Mouse (Mus musculus) erythroblast, embryonic 14.5 days (primary cell): ENCODE measurements at regions not wholly inside any gene's neighbourhood (a gene's known extent, or its start where the extent isn't known, plus 50 kb on each side); places are given as distances from the start of the nearest gene placed in this dataset.

Experiments
- H3K27me3 ChIP-seq: 2 replicates; pipeline ENCODE4 v1.6.1; 2012; ENCODE audit warnings: inconsistent platforms; ENCODE audit not compliant: control insufficient read depth
- H3K36me3 ChIP-seq: 2 replicates; pipeline ENCODE4 v1.6.1; 2012; ENCODE audit warnings: mild to moderate bottlenecking, inconsistent platforms; ENCODE audit not compliant: control insufficient read depth
- H3K4me1 ChIP-seq: 2 replicates; pipeline ENCODE4 v1.6.1; 2012; ENCODE audit warnings: inconsistent platforms; ENCODE audit not compliant: control insufficient read depth
- H3K4me3 ChIP-seq: replicated peaks from 2 replicates; pipeline ENCODE3; 2012; ENCODE audit warnings: moderate library complexity, mild to moderate bottlenecking, inconsistent platforms
- H3K9me3 ChIP-seq: 2 replicates; pipeline ENCODE4 v1.6.1; 2012; ENCODE audit warnings: low read length, inconsistent platforms, mixed read lengths; ENCODE audit not compliant: control insufficient read depth
- GATA1 ChIP-seq: IDR thresholded peaks from 2 replicates; pipeline ENCODE4 v1.6.1; 2012; ENCODE audit warnings: low read length, inconsistent platforms, mixed read lengths
- TAL1 ChIP-seq: IDR thresholded peaks from 3 replicates; pipeline ENCODE4 v1.6.1; 2012; ENCODE audit warnings: low read length, inconsistent platforms, mixed read lengths

DNA sequence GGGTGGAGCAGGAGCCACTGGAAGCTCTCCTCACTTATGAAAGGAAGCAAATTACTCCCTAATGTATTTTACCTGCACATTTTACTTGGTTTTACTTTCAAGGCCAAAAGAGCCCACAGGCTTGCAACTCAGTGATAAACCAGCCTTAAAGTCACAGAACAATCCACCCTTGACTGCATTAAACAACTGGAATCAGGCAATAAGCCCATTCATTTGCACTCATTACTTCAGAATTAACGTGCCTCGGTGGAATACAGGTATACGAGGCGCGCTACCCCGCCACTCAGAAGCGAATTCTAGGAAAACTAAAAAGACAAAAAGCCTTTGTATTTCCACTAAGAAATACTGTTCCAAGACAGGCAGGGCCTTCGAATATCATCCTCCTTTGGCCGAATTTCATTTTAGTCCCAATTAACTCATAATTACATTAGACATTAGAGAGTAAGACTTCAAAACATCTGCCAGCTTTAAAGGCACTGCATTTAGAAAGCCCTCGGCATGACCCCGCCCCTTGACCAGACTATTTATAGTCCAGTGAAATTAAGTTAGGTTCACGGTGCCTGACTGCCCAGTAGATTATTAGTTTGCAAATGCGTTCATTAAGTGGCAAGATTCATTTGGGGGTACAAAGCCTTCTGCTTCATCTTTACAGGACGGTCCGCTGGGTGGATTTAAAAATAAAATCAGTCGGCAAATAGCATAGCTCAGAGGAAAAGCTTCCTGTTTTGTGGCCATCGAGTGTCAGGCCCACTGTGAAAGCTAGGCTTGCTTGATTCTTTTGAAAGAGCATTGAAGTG is 142.2 kb upstream of the Plekha5 start:
- Histone ChIP-seq H3K9me3 (peaks cover 7% of the 10 kb centered on the region), H3K27me3 (no peaks in the 10 kb centered on the region), H3K4me1 (no peaks in the 10 kb centered on the region), H3K36me3 (no peaks in the 10 kb centered on the region), H3K4me3 (no peak overlapping the region)
- TF ChIP-seq TAL1, result no peak
- TF ChIP-seq GATA1, result no peak

DNA sequence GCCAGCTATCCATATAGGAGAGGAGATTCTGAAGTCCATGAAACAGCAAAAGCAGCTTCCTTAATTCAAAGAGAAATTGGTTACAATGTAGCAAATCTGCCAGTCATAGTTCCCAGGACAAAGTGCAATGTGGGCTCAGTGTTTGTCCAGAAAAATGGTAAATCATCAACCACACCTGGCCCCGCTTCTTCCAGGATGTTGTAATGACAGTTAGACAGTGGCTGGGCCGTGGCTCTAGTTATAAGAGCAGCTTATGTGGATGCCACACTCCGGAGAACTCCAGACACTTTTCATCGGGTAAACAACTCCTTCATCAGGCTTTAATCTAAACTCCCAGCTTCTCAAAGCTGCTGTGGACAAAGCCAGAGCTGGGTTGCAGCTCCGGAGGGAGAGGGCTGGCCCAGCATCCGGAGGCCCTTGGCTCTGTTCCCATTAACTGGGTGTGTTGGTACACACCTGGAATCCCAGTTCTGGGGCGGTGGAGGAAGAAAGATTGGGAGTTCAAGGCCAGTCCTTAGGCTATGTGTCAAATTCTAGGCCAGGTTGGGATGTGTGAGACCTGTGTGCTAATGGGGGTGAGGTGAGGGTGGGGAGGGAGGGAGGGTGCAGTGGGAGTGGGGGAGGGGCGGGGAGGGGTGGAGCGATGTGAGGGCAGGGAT is 142.9 kb upstream of the Plekha5 start:
- no peak for TF ChIP-seq TAL1
- no peak for TF ChIP-seq GATA1
- H3K36me3 ChIP-seq, result no peaks in the 10 kb centered on the region
- peaks cover 7% of the 10 kb centered on the region for H3K9me3 ChIP-seq
- no peaks in the 10 kb centered on the region for H3K27me3 ChIP-seq
- H3K4me1 ChIP-seq, result no peaks in the 10 kb centered on the region
- no peak overlapping the region for H3K4me3 ChIP-seq

DNA sequence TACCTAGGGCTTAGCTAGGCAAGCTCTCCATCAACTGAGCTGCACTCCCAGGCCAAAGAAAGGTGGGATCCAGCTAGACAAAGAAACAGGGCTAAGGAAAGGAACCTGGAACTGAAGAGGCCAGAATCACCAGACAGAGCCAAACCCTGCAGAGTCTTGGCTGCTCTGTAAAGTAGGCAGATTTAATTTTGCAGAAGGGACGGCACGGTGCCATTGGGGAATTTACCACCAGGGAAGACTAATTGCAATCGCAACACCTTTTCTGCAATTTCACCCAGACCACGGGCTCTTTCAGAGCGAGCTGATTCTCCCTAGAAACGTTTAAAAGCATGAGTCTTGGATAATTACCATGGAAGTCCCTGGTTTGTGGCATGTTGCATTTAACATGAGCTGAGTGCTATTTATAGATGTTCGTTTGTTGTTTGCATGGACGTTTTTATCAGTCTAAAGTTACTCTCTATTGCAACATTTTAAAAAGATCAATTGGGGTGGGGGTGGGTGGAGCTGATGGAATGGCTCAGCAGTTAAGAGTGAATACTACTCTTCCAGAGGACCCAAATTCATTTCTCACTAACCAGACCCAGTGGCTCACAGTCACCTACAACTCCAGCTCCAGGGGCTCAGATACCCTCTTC is 144.0 kb upstream of the Plekha5 start:
- Histone ChIP-seq H3K4me1 (no peaks in the 10 kb centered on the region), H3K9me3 (peaks cover 11% of the 10 kb centered on the region), H3K36me3 (no peaks in the 10 kb centered on the region), H3K4me3 (no peak overlapping the region), H3K27me3 (no peaks in the 10 kb centered on the region)
- TF ChIP-seq GATA1 (no peak), TAL1 (no peak)

DNA sequence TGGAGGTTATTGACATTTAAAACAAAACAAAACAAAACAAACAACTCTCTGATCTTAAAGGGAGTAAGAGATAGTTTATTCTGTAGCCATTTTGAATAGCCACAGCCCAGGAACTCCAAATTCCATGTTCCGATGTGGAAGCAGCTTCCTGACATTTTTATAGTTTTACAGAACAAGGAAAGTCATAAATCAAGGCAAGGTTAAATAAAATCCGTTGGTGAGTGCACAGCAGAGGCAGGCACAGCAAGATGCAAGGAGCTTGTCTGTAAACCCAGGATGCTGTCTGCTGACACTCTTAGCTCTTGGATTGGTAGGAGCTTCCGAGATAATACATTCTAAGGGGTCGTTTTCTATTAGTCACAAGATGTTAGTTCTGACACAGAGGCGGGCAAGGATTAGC is 145.1 kb upstream of the Plekha5 start:
- no peak for TF ChIP-seq GATA1
- no peak for TF ChIP-seq TAL1
- no peaks in the 10 kb centered on the region for H3K27me3 ChIP-seq
- no peaks in the 10 kb centered on the region for H3K4me1 ChIP-seq
- no peak overlapping the region for H3K4me3 ChIP-seq
- H3K36me3 ChIP-seq, result no peaks in the 10 kb centered on the region
- H3K9me3 ChIP-seq, result peaks cover 11% of the 10 kb centered on the region

DNA sequence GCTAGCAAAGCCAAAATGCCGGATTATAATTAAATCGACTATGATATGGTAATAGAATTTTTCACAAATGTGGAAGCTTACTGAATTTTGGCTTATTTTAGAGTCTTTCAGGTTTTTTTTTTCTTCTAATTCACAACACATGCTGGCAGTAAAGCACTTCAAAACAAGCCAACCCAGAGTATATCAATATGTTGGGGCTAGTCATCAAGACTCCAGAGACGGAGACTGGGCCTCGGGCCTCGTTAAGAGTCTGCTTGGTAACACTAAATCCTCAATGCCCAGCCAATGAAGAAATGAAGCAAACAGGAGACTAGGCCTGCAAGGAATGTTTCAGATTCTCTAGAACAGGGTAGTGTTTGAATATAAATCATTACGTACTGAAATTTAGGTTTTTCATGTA is 153.3 kb upstream of the Plekha5 start:
- H3K4me3 ChIP-seq, result no peak overlapping the region
- H3K36me3 ChIP-seq, result no peaks in the 10 kb centered on the region
- H3K9me3 ChIP-seq, result peaks cover 22% of the 10 kb centered on the region
- H3K4me1 ChIP-seq, result no peaks in the 10 kb centered on the region
- no peak for TF ChIP-seq TAL1
- no peak for TF ChIP-seq GATA1
- no peaks in the 10 kb centered on the region for H3K27me3 ChIP-seq

DNA sequence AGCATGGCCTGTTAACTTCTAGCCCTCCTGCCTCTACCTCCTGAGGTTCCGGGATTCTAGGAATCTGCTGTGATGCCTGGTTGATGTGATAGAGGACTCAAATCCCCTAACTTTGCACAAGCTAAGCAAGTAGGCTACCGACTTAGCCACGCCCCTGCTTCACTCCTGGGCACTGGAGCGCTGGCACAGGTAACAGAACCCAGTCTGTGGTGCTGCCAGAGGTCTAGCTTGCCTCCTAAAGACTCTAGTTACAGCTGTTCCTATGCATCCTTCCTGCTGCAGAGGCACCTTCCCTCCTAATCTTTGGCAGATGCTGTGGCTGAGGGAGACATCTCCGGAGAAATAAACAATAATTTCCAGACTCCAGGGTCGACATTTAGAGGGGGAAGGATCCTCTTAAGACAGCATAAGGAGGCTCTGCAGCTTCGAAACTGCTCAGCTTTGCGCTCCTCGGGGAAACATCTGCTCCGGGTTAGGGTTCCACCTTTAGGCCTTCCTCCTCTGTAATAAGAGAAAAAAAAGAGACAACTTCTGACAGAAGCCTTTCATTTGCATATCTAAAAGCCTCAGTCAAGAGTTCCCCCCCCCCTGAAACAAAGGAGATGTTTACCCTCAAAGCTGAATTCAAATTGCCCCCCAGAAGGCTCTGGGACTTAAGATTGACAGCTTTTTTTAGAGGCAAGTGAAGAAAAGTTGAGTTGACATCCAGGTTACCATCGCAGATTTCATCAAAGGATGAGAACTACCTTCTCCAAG is 155.4 kb upstream of the Plekha5 start:
- Histone ChIP-seq H3K27me3 (no peaks in the 10 kb centered on the region), H3K9me3 (peaks cover 18% of the 10 kb centered on the region), H3K36me3 (no peaks in the 10 kb centered on the region), H3K4me3 (no peak overlapping the region), H3K4me1 (no peaks in the 10 kb centered on the region)
- TF ChIP-seq TAL1 (no peak), GATA1 (no peak)

DNA sequence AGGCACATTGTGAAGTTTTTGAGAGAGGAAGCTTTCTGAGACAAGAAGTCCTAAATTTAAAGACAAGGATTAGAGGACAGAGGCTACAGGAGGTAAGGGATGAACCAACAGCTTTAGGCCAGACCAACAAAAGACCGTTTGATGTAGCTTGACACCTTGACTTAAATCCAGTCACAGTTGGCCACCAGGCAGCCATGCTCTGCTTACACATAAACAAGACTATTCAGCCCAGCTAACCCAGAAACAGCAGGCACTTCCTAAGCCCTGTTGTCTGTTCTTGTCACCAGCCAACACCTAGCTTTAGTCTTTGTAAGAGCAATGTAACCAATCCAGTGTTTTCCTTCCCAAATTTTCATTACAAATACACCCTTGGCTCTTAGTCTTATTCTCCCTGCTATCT is 159.9 kb upstream of the Plekha5 start:
- H3K27me3 ChIP-seq, result no peaks in the 10 kb centered on the region
- H3K36me3 ChIP-seq, result no peaks in the 10 kb centered on the region
- H3K4me3 ChIP-seq, result no peak overlapping the region
- no peaks in the 10 kb centered on the region for H3K4me1 ChIP-seq
- TF ChIP-seq GATA1, result no peak
- TF ChIP-seq TAL1, result no peak
- H3K9me3 ChIP-seq, result peaks cover 12% of the 10 kb centered on the region

DNA sequence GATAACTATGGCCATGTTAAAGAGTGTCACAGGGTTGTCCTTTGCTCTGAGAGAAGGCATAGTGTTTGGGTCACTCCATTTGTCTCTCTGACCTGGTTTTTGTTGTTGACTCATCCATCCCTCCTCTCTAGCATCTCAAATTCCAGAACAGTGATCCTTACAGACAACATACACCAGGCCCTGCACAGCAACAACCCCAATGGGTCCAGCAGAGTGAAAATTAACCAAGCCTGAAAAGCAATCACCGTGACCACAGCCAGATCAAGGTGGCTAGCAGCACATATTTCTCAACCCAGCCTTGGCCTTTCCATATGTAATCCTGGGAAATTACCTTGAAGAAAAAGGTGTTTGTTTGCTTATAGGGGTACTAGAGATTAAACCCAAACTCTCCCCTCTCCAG is 162.0 kb upstream of the Plekha5 start:
- Histone ChIP-seq H3K4me3 (no peak overlapping the region), H3K36me3 (no peaks in the 10 kb centered on the region), H3K27me3 (no peaks in the 10 kb centered on the region), H3K9me3 (peaks cover 7% of the 10 kb centered on the region), H3K4me1 (no peaks in the 10 kb centered on the region)
- TF ChIP-seq GATA1 (no peak), TAL1 (no peak)

DNA sequence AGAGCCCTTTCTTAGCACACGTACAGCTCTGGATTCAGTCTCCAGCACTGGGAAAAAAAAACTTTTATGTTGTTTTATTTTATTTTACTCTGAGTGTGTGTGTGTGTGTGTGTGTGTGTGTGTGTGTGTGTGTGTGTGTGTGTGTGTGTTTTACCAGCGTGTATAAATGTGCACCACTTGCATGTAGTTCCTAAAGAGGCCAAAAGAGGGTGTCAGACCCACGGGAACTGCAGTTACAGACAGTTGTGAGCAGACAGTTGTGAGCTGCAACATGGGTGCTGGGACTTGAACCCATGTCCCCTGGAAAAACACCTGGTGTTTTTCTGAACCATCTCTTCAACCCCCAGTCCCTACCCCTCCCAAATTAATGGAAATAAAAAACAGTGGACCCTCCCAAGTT is 165.1 kb upstream of the Plekha5 start:
- H3K9me3 ChIP-seq, result peaks cover 14% of the 10 kb centered on the region
- no peak for TF ChIP-seq TAL1
- TF ChIP-seq GATA1, result no peak
- no peaks in the 10 kb centered on the region for H3K4me1 ChIP-seq
- no peak overlapping the region for H3K4me3 ChIP-seq
- no peaks in the 10 kb centered on the region for H3K27me3 ChIP-seq
- H3K36me3 ChIP-seq, result no peaks in the 10 kb centered on the region
